Mouse (Mus musculus) lung, postnatal 0 days (tissue): Measurements from ENCODE around the gene Mllt6.
"Not testable (repeated sequence)": the region's sequence is repeated elsewhere in the genome, so short reads cannot be mapped to it uniquely, and the experiment has no call there.

Experiments used
- CTCF ChIP-seq: IDR thresholded peaks from 2 replicates; pipeline ENCODE4 v1.5.1; 2016; ENCODE audit warnings: antibody characterized with exemption, mild to moderate bottlenecking
- EP300 ChIP-seq: IDR thresholded peaks from 2 replicates; pipeline ENCODE4 v1.6.1; 2016; ENCODE audit warnings: antibody characterized with exemption, mild to moderate bottlenecking, control low read depth

GRCm38 (mm10) chr11:97710067-97710466, 46.9 kb downstream of the Mllt6 start:
- 0 out of 2 replicates have a peak, but pooled peaks have one; percentile 2 for TF ChIP-seq CTCF
- not testable (repeated sequence) for TF ChIP-seq EP300
